Mouse (Mus musculus) limb, embryonic 11.5 days (tissue): ENCODE data around the gene Zfp385b. TPM values are rescaled to one million over a fixed set of nuclear protein-coding genes. Genes with fewer than 3 reads are reported as not detected.

Source experiments
- ATAC-seq: fragments of 200-750 bp; cut with Nextera tagmentation; 2 replicates; pipeline ENCODE4 v1.8.0; 2017; ENCODE audit warnings: low read depth; ENCODE audit not compliant: insufficient number of reproducible peaks, low FRiP score, low TSS enrichment
- DNase-seq: peaks from one replicate; pipeline ENCODE4 v3.0.0-alpha.2; 2015; ENCODE audit warnings: low spot score
- H3K27ac ChIP-seq: fragments of 300-500 bp; sonication (generic); replicated peaks from 2 replicates; pipeline ENCODE4 v1.5.1; 2014; ENCODE audit warnings: low read depth, mild to moderate bottlenecking, low read length
- H3K27me3 ChIP-seq: fragments of 300-500 bp; sonication (generic); 2 replicates; pipeline ENCODE4 v1.6.1; 2014; ENCODE audit warnings: mild to moderate bottlenecking, low read length, mixed read lengths; ENCODE audit not compliant: control insufficient read depth, insufficient read depth
- H3K36me3 ChIP-seq: fragments of 300-500 bp; sonication (generic); 2 replicates; pipeline ENCODE4 v1.6.1; 2014; ENCODE audit warnings: mild to moderate bottlenecking, low read length, moderate library complexity, mixed read lengths; ENCODE audit not compliant: control insufficient read depth, insufficient read depth
- H3K4me1 ChIP-seq: fragments of 300-500 bp; sonication (generic); 2 replicates; pipeline ENCODE4 v1.6.1; 2014; ENCODE audit warnings: low read length, mixed read lengths; ENCODE audit not compliant: control insufficient read depth, insufficient read depth
- H3K4me2 ChIP-seq: fragments of 300-500 bp; sonication (generic); 2 replicates; pipeline ENCODE4 v1.6.1; 2014; ENCODE audit warnings: low read depth, mild to moderate bottlenecking, moderate library complexity; ENCODE audit not compliant: severe bottlenecking
- H3K4me3 ChIP-seq: fragments of 300-500 bp; sonication (generic); 2 replicates; pipeline ENCODE4 v1.5.1; 2014; ENCODE audit warnings: low read depth, low read length
- H3K9ac ChIP-seq: fragments of 300-500 bp; sonication (generic); 2 replicates; pipeline ENCODE4 v1.6.1; 2014; ENCODE audit warnings: mild to moderate bottlenecking, low read length
- H3K9me3 ChIP-seq: fragments of 300-500 bp; sonication (generic); 2 replicates; pipeline ENCODE4 v1.6.1; 2016; ENCODE audit warnings: low read length; ENCODE audit not compliant: control insufficient read depth
- WGBS: fragments of 180-500 bp; shearing (Covaris S2); extraction: QIAGEN DNeasy Blood & Tissue Kit; methylation state at CpG from one replicate; pipeline ENCODE4 v1.1.7; 2014; 5-methylcytosine and 5-hydroxymethylcytosine counted together
- polyA plus RNA-seq: library from polyadenylated mRNA; unstranded; fragments of >200 nt; fragmentation: Nextera tagmentation; extraction: Ambion mirVana; gene quantifications from 2 replicates; pipeline ENCODE4 v1.2.1, GENCODE M21; 2014

Gene Zfp385b
- polyA plus RNA-seq, 1 experiment from 2014 or later = 0.64 TPM

DNA sequence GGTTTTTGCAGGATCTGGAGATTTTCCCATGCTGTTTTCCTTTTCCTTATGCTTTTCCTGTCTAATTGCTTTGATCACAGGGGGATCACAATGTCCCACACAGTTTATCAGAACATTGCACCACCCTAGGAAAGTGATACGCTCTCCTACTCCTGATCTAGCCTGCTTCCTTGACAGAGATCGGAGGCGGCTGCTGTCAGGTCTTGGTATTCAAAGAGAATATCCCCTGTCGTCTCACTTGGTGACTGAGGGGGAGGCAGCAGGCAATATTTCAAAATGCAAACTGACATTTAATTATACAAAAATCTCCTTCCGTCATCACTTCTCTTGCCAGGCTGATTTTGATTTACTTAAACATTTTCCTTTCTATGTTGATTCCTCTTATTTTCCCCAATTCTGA is 73.0 kb downstream of the Zfp385b start:
- Histone ChIP-seq H3K9ac (no peak overlapping the region), H3K4me3 (no peak overlapping the region), H3K27me3 (no peaks in the 10 kb centered on the region), H3K36me3 (no peaks in the 10 kb centered on the region), H3K27ac (no peak overlapping the region), H3K9me3 (no peaks in the 10 kb centered on the region), H3K4me2 (no peak overlapping the region), H3K4me1 (no peaks in the 10 kb centered on the region)
- 88% methylated on average over 5 of the region's 5 CpGs for WGBS
- DNase-seq = no peak
- no peak for ATAC-seq

DNA sequence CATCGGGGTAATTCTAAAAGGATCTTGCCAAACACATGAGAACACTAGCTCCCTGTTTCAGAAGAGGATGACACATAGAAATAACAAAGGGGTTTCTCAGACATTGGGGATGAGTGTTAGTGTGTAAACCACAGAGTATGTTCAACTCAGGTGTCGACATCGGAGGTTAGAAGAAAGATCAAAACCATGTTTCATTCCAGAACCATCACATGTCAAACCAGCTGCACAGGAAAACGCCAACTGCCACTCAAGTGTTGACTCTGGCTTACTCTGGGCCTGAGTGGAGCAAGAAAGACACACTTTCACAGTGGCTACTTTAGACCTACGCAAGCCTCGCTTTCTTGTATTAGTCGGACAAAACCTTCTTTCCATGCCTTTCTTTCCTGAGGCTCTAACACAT is 74.2 kb downstream of the Zfp385b start:
- DNase-seq (no peak), ATAC-seq (no peak)
- WGBS = 89% methylated on average over 7 of the region's 7 CpGs
- Histone ChIP-seq H3K27me3 (no peaks in the 10 kb centered on the region), H3K27ac (no peak overlapping the region), H3K9me3 (no peaks in the 10 kb centered on the region), H3K4me3 (no peak overlapping the region), H3K4me2 (no peak overlapping the region), H3K4me1 (no peaks in the 10 kb centered on the region), H3K9ac (no peak overlapping the region), H3K36me3 (no peaks in the 10 kb centered on the region)

DNA sequence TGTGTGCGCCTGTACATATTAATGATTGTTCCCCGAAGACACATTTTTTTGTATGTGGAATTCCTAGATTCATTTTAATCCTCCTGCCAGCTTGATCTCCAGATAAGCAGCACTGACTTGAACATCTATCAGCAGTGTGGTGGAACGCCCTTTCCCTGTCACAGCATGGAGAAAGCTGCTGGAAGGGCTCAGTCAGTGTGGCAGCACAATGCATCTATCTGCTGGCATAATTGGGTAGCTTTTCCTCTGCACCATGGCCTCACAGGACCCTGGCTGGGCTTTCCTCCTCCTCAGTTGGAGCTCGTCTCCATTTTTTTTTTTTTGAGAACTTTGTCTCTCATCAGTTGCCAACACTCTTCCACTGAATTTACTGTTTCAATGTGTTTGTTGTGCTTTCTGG is 77.1 kb downstream of the Zfp385b start:
- H3K27ac ChIP-seq = no peak overlapping the region
- no peak for DNase-seq
- WGBS = 80% methylated on average over 4 of the region's 4 CpGs
- no peaks in the 10 kb centered on the region for H3K36me3 ChIP-seq
- H3K4me3 ChIP-seq = no peak overlapping the region
- ATAC-seq = no peak
- H3K4me2 ChIP-seq = no peak overlapping the region
- no peaks in the 10 kb centered on the region for H3K4me1 ChIP-seq
- no peak overlapping the region for H3K9ac ChIP-seq
- no peaks in the 10 kb centered on the region for H3K27me3 ChIP-seq
- no peaks in the 10 kb centered on the region for H3K9me3 ChIP-seq

DNA sequence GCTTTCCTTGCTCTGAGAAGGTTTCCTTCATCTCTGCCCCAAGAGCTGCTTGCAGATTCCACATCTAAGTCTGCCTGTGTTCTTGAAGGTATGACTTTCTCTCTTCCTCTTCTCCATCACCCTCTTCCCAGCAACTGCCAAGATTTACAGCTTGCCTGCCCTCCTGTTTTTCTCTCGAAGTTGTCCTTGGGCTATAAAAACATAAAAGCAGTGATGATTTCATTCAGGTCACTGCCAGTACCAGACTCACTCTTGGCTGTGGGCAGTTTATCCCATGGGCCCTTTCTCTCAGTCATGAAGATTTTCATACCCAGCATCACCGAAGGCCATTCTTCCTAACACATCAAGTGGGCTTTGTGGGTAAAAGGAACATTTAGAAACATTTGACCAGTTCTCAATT is 89.2 kb downstream of the Zfp385b start:
- Histone ChIP-seq H3K27ac (no peak overlapping the region), H3K9ac (no peak overlapping the region), H3K9me3 (no peaks in the 10 kb centered on the region), H3K27me3 (no peaks in the 10 kb centered on the region), H3K4me2 (no peak overlapping the region), H3K36me3 (no peaks in the 10 kb centered on the region), H3K4me1 (no peaks in the 10 kb centered on the region), H3K4me3 (no peak overlapping the region)
- ATAC-seq = no peak
- no peak for DNase-seq
- 51% methylated on average over 2 of the region's 2 CpGs for WGBS

DNA sequence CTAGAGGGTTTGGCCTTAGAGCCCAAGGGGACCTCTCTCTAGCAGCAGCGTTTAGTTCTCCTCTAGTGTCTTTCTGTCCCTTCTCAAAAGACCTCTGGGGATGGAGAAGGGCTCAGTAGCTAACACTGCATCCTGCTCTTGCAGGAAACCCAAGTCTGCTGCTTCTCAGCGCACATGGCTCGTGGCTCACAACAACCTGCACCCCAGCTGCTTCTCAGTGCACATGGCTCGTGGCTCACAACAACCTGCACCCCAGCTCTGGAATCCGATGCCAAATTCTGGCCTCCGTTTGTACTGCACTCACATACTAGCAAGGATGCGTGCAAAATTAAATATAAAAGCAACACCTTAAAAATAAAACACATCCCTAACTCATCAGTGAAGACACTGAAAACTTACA is 92.6 kb downstream of the Zfp385b start:
- ATAC-seq (no peak), DNase-seq (no peak)
- no peaks in the 10 kb centered on the region for H3K9me3 ChIP-seq
- no peak overlapping the region for H3K9ac ChIP-seq
- no peak overlapping the region for H3K27ac ChIP-seq
- WGBS = 87% methylated on average over 7 of the region's 7 CpGs
- no peaks in the 10 kb centered on the region for H3K36me3 ChIP-seq
- H3K4me3 ChIP-seq = no peak overlapping the region
- no peak overlapping the region for H3K4me2 ChIP-seq
- H3K27me3 ChIP-seq = no peaks in the 10 kb centered on the region
- no peaks in the 10 kb centered on the region for H3K4me1 ChIP-seq

DNA sequence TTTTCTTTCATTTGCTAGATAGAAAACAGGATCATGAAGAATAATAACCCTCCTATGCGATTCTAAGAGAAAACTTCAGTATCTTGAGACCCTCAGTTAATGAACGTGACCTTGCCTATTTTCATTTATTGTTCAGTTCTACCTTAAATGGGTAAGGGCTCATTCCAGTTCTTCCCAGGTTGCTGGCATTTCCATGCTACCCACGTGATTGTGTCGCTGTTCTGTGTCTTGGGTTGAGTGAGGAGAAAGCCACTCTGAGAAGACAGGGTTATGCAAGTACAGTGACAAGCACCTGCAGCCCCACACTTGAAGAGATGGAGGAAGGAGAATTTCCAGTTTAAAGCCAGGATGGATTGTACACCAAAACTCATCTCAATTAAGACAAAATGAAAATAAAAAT is 98.6 kb downstream of the Zfp385b start:
- no peak overlapping the region for H3K27ac ChIP-seq
- no peak overlapping the region for H3K4me3 ChIP-seq
- 87% methylated on average over 4 of the region's 4 CpGs for WGBS
- no peak overlapping the region for H3K9ac ChIP-seq
- no peaks in the 10 kb centered on the region for H3K36me3 ChIP-seq
- no peaks in the 10 kb centered on the region for H3K4me1 ChIP-seq
- H3K27me3 ChIP-seq = no peaks in the 10 kb centered on the region
- no peak overlapping the region for H3K4me2 ChIP-seq
- no peak for DNase-seq
- ATAC-seq = no peak
- no peaks in the 10 kb centered on the region for H3K9me3 ChIP-seq

DNA sequence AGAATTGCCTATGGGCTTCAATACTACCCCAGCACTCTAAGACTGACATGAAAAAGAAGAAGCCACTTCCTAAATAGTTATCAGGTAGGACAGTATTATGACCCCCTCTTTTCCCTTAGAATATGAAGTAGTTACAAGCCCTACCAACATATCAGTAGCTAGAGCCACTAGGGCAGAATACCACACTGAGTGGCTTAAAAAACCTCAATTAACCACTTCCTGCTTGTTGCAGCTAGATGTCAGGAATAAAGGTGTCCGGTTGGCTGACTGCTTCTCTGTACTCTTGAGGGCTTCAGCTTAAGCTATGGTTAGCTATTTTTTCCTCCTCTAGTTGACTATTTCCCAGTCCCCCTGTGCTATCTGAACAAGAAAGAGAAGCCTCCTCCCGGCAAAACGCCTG is 103.1 kb downstream of the Zfp385b start:
- H3K9me3 ChIP-seq = no peaks in the 10 kb centered on the region
- 83% methylated on average over 3 of the region's 3 CpGs for WGBS
- ATAC-seq = no peak
- no peak for DNase-seq
- no peaks in the 10 kb centered on the region for H3K27me3 ChIP-seq
- no peaks in the 10 kb centered on the region for H3K4me1 ChIP-seq
- H3K36me3 ChIP-seq = no peaks in the 10 kb centered on the region
- no peak overlapping the region for H3K9ac ChIP-seq
- no peak overlapping the region for H3K27ac ChIP-seq
- H3K4me2 ChIP-seq = no peak overlapping the region
- no peak overlapping the region for H3K4me3 ChIP-seq

DNA sequence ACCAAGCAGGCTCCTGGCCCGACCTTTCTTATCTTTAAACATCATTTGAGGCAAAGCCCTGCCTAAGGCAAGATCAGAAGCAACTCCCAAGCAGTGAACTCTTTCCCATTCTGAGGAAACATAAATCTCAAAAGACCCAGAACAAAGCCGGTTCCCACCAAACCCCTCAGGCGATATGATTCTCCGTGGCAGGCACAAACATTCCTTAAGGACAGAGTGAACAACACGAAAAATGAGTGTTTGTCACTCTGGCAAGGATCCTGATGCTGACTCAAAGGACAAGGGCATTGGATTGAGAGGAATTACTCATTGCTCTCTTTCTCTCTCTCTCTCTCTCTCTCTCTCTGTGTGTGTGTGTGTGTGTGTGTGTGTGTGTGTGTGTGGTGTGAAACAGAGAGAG is 105.6 kb downstream of the Zfp385b start:
- Histone ChIP-seq H3K4me2 (no peak overlapping the region), H3K27ac (no peak overlapping the region), H3K9me3 (no peaks in the 10 kb centered on the region), H3K4me3 (no peak overlapping the region), H3K9ac (no peak overlapping the region), H3K4me1 (no peaks in the 10 kb centered on the region), H3K36me3 (no peaks in the 10 kb centered on the region), H3K27me3 (no peaks in the 10 kb centered on the region)
- DNase-seq (no peak), ATAC-seq (no peak)
- WGBS = 32% methylated on average over 5 of the region's 5 CpGs

DNA sequence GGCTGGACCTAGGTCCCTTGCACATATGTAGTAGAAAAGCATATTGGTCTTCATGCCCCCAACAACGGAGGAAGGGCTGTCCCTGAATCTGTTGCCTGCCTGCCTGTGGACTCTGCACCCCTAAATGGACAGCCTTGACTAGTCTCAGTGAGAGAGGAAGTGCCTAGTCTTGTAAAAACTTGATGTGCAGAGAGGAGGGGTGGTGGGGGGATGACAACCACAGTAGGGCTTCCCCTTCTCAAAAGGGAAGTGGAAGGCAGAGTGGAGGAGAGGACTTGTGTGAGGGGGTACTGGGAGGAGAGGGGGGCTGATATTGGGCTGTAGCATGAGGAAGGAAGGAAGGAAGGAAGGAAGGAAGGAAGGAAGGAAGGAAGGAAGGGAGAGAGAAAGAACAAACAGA is 107.7 kb downstream of the Zfp385b start:
- no peaks in the 10 kb centered on the region for H3K36me3 ChIP-seq
- no peaks in the 10 kb centered on the region for H3K27me3 ChIP-seq
- H3K4me1 ChIP-seq = 0 out of 2 replicates have a peak, but pooled peaks cover 2% of the 10 kb centered on the region
- H3K9me3 ChIP-seq = no peaks in the 10 kb centered on the region
- WGBS = 71% methylated on average over 1 of the region's 1 CpGs
- no peak overlapping the region for H3K4me2 ChIP-seq
- no peak overlapping the region for H3K9ac ChIP-seq
- no peak overlapping the region for H3K27ac ChIP-seq
- DNase-seq (no peak), ATAC-seq (no peak)
- no peak overlapping the region for H3K4me3 ChIP-seq
